Mouse (Mus musculus) lung, postnatal 10 days (tissue): ENCODE data around the gene Sh2d7.
"Not testable (repeated sequence)": the region's sequence is repeated elsewhere in the genome, so short reads cannot be mapped to it uniquely, and the experiment has no call there.

Experiments used
- DNase-seq: peaks from one replicate; pipeline ENCODE4 v3.0.0; 2021

Sh2d7 gene

DNA sequence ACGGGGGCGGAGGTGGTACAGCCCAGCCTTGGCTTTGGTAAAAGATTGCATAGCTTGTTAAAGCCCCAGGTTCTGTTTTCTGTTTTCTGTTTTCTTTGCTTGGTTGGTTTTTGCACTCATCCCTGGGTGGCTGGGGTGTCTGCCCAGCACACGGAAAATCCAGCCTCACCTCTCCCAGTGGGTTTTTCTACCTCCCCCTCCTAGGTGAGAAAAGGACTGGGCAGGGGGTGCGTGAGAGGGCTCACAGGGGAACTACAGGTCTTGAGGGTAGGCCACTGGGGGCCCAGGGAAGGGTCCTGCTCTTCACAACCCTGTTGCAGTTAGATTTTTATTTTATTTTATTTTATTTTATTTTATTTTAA, 6.2 kb downstream of the Sh2d7 start:
- no peak for DNase-seq

- peak; percentile 64 for DNase-seq
These were observed 8.8 kb downstream of the Sh2d7 start for GRCm38 (mm10) chr9:54547536-54547935.

GRCm38 (mm10) chr9:54549433-54549832, 10.6 kb downstream of the Sh2d7 start:
- DNase-seq, result no peak

DNA sequence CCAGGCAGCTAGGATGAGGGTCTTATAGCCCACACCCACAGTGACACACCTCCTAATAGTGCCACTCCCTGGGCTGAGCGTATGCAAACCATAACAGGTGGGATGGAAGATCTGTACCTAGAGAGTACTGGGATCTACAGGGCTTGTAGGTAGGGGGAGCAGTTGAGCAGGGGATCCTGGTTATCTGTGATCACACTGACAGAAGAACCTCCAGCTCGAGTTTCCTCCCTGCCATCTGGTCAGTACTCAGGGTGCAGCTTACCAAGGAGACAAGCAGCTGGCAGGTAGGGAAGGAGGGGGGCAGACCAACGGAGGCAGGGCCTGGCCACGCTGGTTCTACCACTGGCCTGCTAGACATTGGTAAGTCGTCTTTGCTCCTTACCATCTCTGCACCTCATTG, 13.6 kb downstream of the Sh2d7 start:
- peak; percentile 35 for DNase-seq

DNA sequence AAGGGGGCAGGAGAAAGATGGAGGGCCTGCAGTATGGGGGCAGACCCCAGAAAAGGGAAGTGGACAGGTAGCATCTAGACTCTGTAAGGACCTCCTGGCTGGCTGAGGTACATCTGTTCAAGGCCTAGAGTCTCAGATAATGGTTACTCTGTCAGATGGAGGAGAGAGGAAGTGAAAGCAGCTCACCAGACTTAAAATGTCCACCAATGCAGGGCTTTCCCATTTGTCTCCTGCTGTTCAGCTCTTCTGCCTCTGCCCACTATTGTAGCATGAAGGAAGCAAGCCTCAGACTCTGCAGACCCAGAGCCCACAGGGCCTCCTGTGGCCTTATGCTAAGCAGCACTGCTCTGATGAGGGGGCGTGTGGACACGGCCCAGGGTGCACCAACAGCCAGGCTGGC, 16.3 kb downstream of the Sh2d7 start:
- DNase-seq, result no peak

DNA sequence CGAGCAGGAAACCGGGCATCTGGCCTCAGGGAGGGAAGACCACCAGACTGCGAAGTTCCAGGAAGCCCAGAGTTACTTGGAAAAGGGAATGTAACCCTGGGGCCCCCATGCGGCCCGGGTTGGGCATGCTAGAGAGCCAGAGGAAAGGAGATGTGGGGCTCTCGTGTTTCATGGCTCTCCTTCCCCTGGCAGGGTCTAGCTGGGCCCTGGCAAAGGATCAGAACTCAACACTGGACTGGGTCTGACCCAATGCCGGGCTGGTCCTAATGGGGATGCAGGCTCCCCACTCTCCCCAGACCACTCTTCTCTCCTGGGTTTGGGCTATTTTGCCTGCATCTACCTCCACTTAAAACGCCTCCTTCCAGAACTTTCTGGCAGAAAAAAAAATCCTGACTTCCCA, 19.9 kb downstream of the Sh2d7 start:
- no peak for DNase-seq

DNA sequence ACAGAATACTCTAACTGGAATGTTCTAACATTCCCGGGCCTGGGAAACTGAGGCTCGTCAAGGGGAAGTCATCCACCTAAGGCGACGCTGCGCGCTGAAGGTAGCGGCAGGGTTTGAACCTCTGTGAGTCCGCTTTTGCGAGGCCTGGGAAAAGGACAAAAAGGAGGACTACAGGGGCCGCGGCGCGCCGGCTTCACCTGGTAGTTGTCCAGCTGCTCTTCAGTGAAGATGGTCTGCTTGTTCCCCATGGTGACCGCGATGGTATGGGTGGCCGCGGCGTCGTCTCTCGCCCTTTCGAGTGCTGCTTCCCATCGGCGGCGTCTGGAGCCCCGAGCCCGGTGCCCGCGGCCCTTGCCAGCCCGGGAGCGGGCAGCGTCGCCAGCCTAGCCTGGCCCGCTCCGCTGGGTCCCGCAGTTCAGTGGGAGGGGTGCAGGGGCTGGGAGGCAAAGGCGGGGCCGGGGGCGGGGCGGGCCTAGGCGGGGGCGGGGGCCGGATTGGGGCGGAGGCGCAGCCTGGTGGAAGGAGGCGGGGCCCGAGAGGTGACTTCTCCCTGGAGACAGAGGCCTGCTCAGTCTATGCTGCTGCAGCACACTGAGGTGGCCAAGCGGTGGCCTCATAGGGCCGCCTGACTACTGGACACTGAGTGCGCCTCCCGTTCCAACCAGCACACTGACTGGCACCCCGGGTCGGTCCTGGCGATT, 21.1 kb downstream of the Sh2d7 start, which contains the start of gene Cib2:
Gene Cib2 (minus strand): TSS at position 448 of the 701 bp plus-strand sequence.
- DNase-seq, result peak; percentile 88

GRCm38 (mm10) chr9:54560831-54561601, 22.2 kb downstream of the Sh2d7 start:
- DNase-seq, result no peak

- peak; percentile 23 for DNase-seq
These were observed 28.2 kb downstream of the Sh2d7 start for GRCm38 (mm10) chr9:54566958-54567357.

GRCm38 (mm10) chr9:54568732-54569131, 29.9 kb downstream of the Sh2d7 start:
- no peak for DNase-seq

DNA sequence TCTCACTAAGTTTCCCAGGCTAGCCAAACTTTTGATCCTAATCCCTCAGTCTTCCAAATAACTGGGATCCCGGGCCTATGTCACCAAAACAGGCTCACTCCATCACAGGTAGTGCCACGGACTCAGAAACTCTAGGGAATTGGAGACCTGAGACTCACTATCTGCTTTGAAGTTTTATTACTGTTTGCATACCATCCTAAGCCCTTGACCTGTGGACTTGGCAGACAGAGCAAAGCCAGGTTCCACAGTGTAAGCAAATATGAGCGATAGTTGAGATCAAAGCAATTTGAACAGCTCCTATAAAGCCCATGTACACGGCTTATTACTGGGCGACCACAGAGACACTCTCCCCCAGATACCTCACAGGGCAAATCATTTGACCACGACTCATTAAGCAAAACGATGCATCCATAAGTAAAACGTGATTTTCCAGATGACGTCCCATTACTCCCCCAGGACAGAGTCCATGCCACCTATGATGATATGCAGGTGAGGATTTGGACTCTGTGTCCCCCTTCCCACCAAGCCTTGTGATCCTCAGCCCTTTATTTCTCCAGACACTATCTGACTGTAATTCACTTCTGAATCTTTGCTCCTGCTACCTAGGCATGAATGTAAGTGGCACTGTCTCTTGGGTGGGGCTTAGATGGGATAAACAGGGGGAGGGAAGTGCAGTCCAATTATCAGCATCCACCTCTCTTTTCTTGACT, 32.5 kb downstream of the Sh2d7 start:
- no peak for DNase-seq

DNA sequence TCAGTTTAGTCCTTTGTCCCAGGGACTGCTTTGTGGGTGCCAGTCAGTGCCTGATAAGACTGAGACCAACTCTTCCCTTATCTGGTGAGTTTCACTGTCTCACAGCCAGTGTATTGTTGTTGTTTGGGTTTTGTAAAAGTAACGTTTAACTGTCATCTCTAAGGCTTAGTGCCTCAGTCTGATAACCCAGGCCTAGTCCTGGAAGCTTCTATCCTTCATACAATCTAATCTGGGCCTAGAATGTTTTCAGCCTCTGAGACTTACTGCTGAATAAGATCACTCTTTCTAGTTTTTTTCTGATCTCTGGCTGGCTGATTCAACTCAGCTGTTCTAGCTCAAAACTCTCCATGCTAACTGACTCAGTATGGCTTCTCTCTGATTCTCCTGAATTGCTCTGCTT, 44.9 kb downstream of the Sh2d7 start:
- no peak for DNase-seq

DNA sequence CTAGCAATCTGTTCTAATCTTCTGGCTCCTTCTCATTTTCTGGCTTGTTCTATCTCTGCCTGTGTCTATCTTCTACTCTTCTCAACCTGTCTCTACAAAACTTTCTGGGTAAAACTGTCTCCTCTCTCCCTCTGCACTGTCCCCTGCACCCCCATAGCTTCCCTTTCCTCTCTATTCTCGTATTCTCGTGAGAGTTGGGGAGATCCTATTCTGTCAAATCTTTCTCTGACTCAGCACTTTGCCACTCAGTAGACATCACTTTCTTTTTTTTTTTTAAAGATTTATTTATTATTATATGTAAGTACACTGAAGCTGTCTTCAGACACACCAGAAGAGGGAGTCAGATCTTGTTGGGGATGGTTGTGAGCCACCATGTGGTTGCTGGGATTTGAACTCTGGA, 45.3 kb downstream of the Sh2d7 start:
- DNase-seq, result not testable (repeated sequence)

- no peak for DNase-seq
These were observed 47.0 kb downstream of the Sh2d7 start for GRCm38 (mm10) chr9:54585839-54586198.

DNA sequence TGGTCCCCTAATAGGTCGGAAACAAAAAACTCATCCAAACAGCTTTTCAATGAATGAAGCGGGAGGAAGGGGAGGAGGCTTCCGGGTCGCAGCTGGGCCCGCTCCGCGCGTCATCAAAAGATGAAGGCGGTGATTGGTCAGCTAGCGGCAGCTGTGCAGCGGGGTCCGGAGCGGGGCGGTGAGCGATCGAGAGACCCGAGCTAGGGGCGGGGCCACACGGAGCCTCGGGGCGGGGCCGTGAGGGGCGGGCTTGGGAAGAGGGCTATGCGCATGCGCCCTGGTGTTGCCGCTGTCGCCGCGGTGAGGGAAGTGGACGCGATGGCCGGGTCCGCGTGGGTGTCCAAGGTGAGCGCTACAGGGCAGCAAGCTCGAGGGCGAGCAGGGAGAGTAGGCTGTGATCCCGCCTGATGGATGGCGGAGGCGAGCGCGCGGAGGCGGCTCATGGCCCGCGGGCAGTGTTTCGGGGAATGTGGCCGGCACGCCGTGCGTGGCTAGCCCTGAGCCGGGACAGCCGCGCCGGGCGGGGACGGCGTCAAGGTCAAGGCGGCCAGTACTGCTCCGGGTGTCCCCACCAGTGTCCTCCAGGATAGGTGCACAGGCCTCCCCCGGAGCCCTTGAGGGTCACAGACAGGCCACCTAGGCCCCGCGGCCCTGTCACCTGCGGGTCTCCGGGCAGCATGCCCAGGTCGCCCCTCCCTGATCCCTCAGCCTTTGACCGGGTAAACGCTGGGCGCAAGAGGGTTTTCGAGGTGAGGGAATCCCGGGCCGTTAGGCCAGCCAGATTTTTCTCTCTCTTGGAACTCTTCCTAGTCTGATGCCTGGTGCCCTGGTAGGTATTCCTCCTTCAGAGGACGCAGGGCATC, 47.6 kb downstream of the Sh2d7 start, which contains the start of gene Idh3a:
Gene Idh3a (plus strand): TSS at position 136 of the 863 bp plus-strand sequence.
- DNase-seq, result peak; percentile 99

- DNase-seq, result no peak
These were observed 49.1 kb downstream of the Sh2d7 start for GRCm38 (mm10) chr9:54587863-54588262.

GRCm38 (mm10) chr9:54593652-54594051, 54.9 kb downstream of the Sh2d7 start:
- not testable (repeated sequence) for DNase-seq
